ENCODE assay signal across 8 mouse cellular contexts in the genomic region with DNA sequence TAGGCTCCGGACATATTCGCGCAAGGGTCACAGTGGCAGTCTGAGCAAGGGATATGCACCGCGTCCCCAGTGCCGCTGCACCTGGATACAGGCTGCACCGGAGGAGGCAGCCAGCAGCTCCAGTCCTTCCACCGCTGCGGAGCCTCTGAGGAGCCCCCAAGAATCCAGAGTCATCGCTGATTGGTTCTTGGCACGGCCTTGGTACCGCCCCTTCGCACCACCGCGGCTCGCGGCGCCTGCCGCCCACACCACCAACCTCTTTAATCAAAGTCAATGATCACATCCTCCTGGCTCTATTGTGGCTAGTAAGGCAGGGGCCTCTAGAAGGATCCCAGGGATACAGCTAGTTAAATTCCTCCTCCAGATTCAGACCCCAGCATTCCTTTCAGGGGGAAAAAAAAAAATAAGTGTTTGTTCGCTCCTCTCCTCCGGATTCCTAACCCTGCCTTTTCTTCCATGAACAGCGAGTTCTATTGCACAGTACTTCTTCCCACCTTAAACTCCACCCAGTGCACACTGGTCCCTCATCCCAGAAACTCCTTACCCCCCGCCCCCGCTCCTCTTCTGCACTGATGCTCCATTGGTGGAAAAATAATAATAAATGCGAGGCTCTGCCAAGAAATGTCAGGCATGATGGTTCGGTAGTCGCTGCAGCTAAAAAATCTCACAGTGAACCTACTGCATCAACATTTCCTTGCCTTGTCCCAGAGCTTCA. TPM values are rescaled to one million over a fixed set of nuclear protein-coding genes. Genes with fewer than 3 reads are reported as not detected.
DNase-seq lines count a peak whose midpoint lies in the region; ATAC-seq lines count a peak whose summit lies in the region.

No protein-coding gene starts in this region.

- H3K4me3 ChIP-seq in lung, embryonic 16.5 days (ENCODE audit: low read length): peak overlapping the region; percentile 50
- peak overlapping the region; percentile 52 for H3K4me3 ChIP-seq in neural tube, embryonic 13.5 days

- no peak for DNase-seq in lung, postnatal 25 days (ENCODE audit: low spot score)
- peak; percentile 87 for DNase-seq in embryo, embryonic 10.5 days (ENCODE audit: low spot score)
- DNase-seq in heart, postnatal 14 days: peak; percentile 4 to 6
- peak; percentile 82 to 83 for DNase-seq in left cerebral cortex, postnatal 14 days (ENCODE audit: low spot score in 2 of 2)
- DNase-seq in urinary bladder, postnatal 4 days (ENCODE audit: low spot score in 2 of 2): no peak

- H3K9me3 ChIP-seq in lung, embryonic 16.5 days (ENCODE audit: control insufficient read depth, low read length): no peaks in the 10 kb centered on the region
- H3K9me3 ChIP-seq in neural tube, embryonic 13.5 days: no peaks in the 10 kb centered on the region

- no peak overlapping the region for H3K27ac ChIP-seq in lung, embryonic 16.5 days (ENCODE audit: low read length)
- peak overlapping the region; percentile 61 for H3K27ac ChIP-seq in neural tube, embryonic 13.5 days (replicated peaks)

- peak overlapping the region; percentile 57 for H3K4me2 ChIP-seq in lung, embryonic 16.5 days (ENCODE audit: low read depth, low read length)
- H3K4me2 ChIP-seq in neural tube, embryonic 13.5 days: peak overlapping the region; percentile 97

- peak; percentile 82 for ATAC-seq in lung, embryonic 16.5 days (ENCODE audit: low read depth)
- peak; percentile 91 for ATAC-seq in neural tube, embryonic 13.5 days (ENCODE audit: low read depth)
- no peak for ATAC-seq in erythroblast, adult 5-6 weeks (replicated peaks; ENCODE audit: low FRiP score, poor library complexity, severe bottlenecking)

- 2% methylated on average over 27 of the region's 27 CpGs for WGBS in lung, embryonic 16.5 days
- WGBS in neural tube, embryonic 13.5 days: 1% methylated on average over 27 of the region's 27 CpGs

- intact Hi-C loops in heart, postnatal 14 days (cut with DNase I): no loop called here
- intact Hi-C loops in left cerebral cortex, postnatal 14 days (cut with DNase I): loop anchor here (2.0 kb wide), 2 partner anchors 55 to 81 kb away; no protein-coding TSS in a partner anchor

- no peaks in the 10 kb centered on the region for H3K36me3 ChIP-seq in lung, embryonic 16.5 days (ENCODE audit: control insufficient read depth, insufficient read depth, low read length)
- no peaks in the 10 kb centered on the region for H3K36me3 ChIP-seq in neural tube, embryonic 13.5 days

- peaks cover 63% of the 10 kb centered on the region for H3K27me3 ChIP-seq in lung, embryonic 16.5 days (ENCODE audit: control insufficient read depth, insufficient read depth, low read depth, low read length)
- H3K27me3 ChIP-seq in neural tube, embryonic 13.5 days: peaks cover 57% of the 10 kb centered on the region

- H3K4me1 ChIP-seq in lung, embryonic 16.5 days (replicated peaks; ENCODE audit: control insufficient read depth, insufficient read depth, low read length): peaks cover 31% of the 10 kb centered on the region
- H3K4me1 ChIP-seq in neural tube, embryonic 13.5 days (replicated peaks): peaks cover 36% of the 10 kb centered on the region

- H3K9ac ChIP-seq in lung, embryonic 16.5 days (ENCODE audit: low read length): 0 out of 2 replicates have a peak overlapping the region, but pooled peaks have one; percentile 1
- H3K9ac ChIP-seq in neural tube, embryonic 13.5 days: peak overlapping the region; percentile 67

RNA-seq across cellular contexts. Expression of a gene that starts 0.4 kb away (rescaled TPM):
- polyA plus RNA-seq in lung, embryonic 16.5 days (2015; fragmentation: Nextera tagmentation; extraction: Ambion mirVana): 0.11 and 0.14 TPM in 2 replicates
- 1 to 10 TPM; 2.1 to 3.6 TPM for total RNA-seq in heart, postnatal 14 days (2021)
- 10 to 100 TPM; 66.9 to 73.4 TPM for total RNA-seq in left cerebral cortex, postnatal 14 days (2021)
- 4.5 and 5.6 TPM in 2 replicates for polyA plus RNA-seq in neural tube, embryonic 13.5 days (2015; fragmentation: Nextera tagmentation; extraction: Ambion mirVana)
- not detected in 2 replicates for total RNA-seq in erythroblast, adult 5-6 weeks (2015; ENCODE audit: low replicate concordance)
- 0.17 TPM in 1 of 2 replicates, not detected in the other for total RNA-seq in erythroblast, adult 5-6 weeks (2017; ENCODE audit: low replicate concordance)

Comparison
In these comparisons a context has a peak if more than half of its experiments do, and no peak if none do; other contexts are left out.
1. DNase-seq: peak in embryo, embryonic 10.5 days (single experiment), heart, postnatal 14 days (2 of 2) and left cerebral cortex, postnatal 14 days (2 of 2); none in lung, postnatal 25 days (single experiment) and urinary bladder, postnatal 4 days (0 of 2).
2. RNA of a gene that starts 0.4 kb away (total RNA-seq): 66.9 to 73.4 TPM in left cerebral cortex, postnatal 14 days; 2.1 to 3.6 TPM in heart, postnatal 14 days and 0.17 TPM in erythroblast, adult 5-6 weeks; every median in the first group is over 10 times any median in the second.